Mouse (Mus musculus): ENCODE results near the gene Smok3a.
"Not testable (repeated sequence)": the region's sequence is repeated elsewhere in the genome, so short reads cannot be mapped to it uniquely, and the experiment has no call there.

Smok3a gene

GRCm38 (mm10) chr5:138020961-138021479 is at the start of gene Smok3a, which contains the start of gene Smok3b:
TSS of gene Smok3a (plus strand) at chr5:138021261.
TSS of gene Smok3b (plus strand) at chr5:138021429.
- not testable (repeated sequence) for DNase-seq (ENCODE audit: low spot score)

GRCm38 (mm10) chr5:137973161-137973560 is 47.9 kb upstream of the Smok3a start:
- no peak for DNase-seq (ENCODE audit: low spot score)

GRCm38 (mm10) chr5:137973738-137974137 is 47.3 kb upstream of the Smok3a start:
- no peak for DNase-seq (ENCODE audit: low spot score)

GRCm38 (mm10) chr5:137974724-137975123 is 46.3 kb upstream of the Smok3a start:
- no peak for DNase-seq (ENCODE audit: low spot score)

GRCm38 (mm10) chr5:137975434-137975833 is 45.6 kb upstream of the Smok3a start:
- DNase-seq (ENCODE audit: low spot score) = no peak

- DNase-seq (ENCODE audit: low spot score) = no peak
Observed at GRCm38 (mm10) chr5:137977291-137977690, 43.8 kb upstream of the Smok3a start.

- no peak for DNase-seq (ENCODE audit: low spot score)
Observed at GRCm38 (mm10) chr5:137979081-137979480, 42.0 kb upstream of the Smok3a start.

- no peak for DNase-seq (ENCODE audit: low spot score)
Observed at GRCm38 (mm10) chr5:137981300-137981699, 39.8 kb upstream of the Smok3a start, which contains the start of gene Azgp1. TSS of gene Azgp1 (plus strand) at chr5:137981520.

GRCm38 (mm10) chr5:137986351-137986750 is 34.7 kb upstream of the Smok3a start:
- DNase-seq (ENCODE audit: low spot score) = no peak

- no peak for DNase-seq (ENCODE audit: low spot score)
Observed at GRCm38 (mm10) chr5:138009437-138009836, 11.6 kb upstream of the Smok3a start.

GRCm38 (mm10) chr5:138012382-138012781 is 8.7 kb upstream of the Smok3a start:
- DNase-seq (ENCODE audit: low spot score) = no peak

GRCm38 (mm10) chr5:138016530-138016929 is 4.5 kb upstream of the Smok3a start:
- no peak for DNase-seq (ENCODE audit: low spot score)

GRCm38 (mm10) chr5:138016997-138017396 is 4.1 kb upstream of the Smok3a start:
- DNase-seq (ENCODE audit: low spot score) = no peak

- DNase-seq (ENCODE audit: low spot score) = not testable (repeated sequence)
Observed at GRCm38 (mm10) chr5:138019577-138019976, 1.5 kb upstream of the Smok3a start.

- not testable (repeated sequence) for DNase-seq (ENCODE audit: low spot score)
Observed at GRCm38 (mm10) chr5:138052894-138053293, 31.8 kb downstream of the Smok3a start, which contains the start of gene Smok3c. TSS of gene Smok3c (plus strand) at chr5:138053194.

- no peak for DNase-seq (ENCODE audit: low spot score)
Observed at GRCm38 (mm10) chr5:138073803-138074202, 52.7 kb downstream of the Smok3a start.

GRCm38 (mm10) chr5:138075684-138076083 is 54.6 kb downstream of the Smok3a start:
- DNase-seq (ENCODE audit: low spot score) = no peak

- no peak for DNase-seq (ENCODE audit: low spot score)
Observed at GRCm38 (mm10) chr5:138076148-138076547, 55.1 kb downstream of the Smok3a start.

GRCm38 (mm10) chr5:138080456-138080855 is 59.4 kb downstream of the Smok3a start:
- DNase-seq (ENCODE audit: low spot score) = no peak

- DNase-seq (ENCODE audit: low spot score) = no peak
Observed at GRCm38 (mm10) chr5:138081446-138081845, 60.4 kb downstream of the Smok3a start.

- no peak for DNase-seq (ENCODE audit: low spot score)
Observed at GRCm38 (mm10) chr5:138083318-138083900, 62.3 kb downstream of the Smok3a start.

GRCm38 (mm10) chr5:138083936-138084335 is 62.9 kb downstream of the Smok3a start:
- DNase-seq (ENCODE audit: low spot score) = no peak
